Mouse (Mus musculus) ES-E14 (cell line): Measurements from ENCODE around the gene Eefsec. TPM values are rescaled to one million over a fixed set of nuclear protein-coding genes. Genes with fewer than 3 reads are reported as not detected.

ENCODE experiments used
- DNase-seq: peaks from one replicate; pipeline ENCODE4 v3.0.0-alpha.2; 2013; ENCODE audit warnings: low read depth, low spot score
- H3K27ac ChIP-seq: 2 replicates; pipeline ENCODE4 v1.5.1; 2012; ENCODE audit warnings: low read depth, mild to moderate bottlenecking, low read length, moderate library complexity, mixed read lengths; ENCODE audit not compliant: poor library complexity, insufficient read depth, severe bottlenecking
- H3K36me3 ChIP-seq: 2 replicates; pipeline ENCODE4 v1.6.1; 2012; ENCODE audit warnings: mild to moderate bottlenecking, low read length, moderate library complexity, mixed read lengths; ENCODE audit not compliant: control insufficient read depth, poor library complexity, insufficient read depth, severe bottlenecking
- H3K4me1 ChIP-seq, 2 experiments: fragments of 150-350 bp in 1 of 2; sonication (generic) in 1 of 2; 2 replicates each; pipeline ENCODE4 v1.6.1; 2012; ENCODE audit warnings: low read length in 2 of 2, mild to moderate bottlenecking in 1 of 2, mixed read lengths in 1 of 2; ENCODE audit not compliant: control insufficient read depth in 2 of 2, insufficient read depth in 2 of 2, poor library complexity in 1 of 2
- H3K4me3 ChIP-seq, 2 experiments: fragments of 150-350 bp in 1 of 2; sonication (generic) in 1 of 2; 2 replicates each; pipeline ENCODE4 v1.5.1; 2012; ENCODE audit warnings: low read length in 2 of 2, low read depth in 1 of 2, mild to moderate bottlenecking in 1 of 2, mixed read lengths in 1 of 2; ENCODE audit not compliant: insufficient read depth in 1 of 2, poor library complexity in 1 of 2, severe bottlenecking in 1 of 2
- H3K9ac ChIP-seq: 2 replicates; pipeline ENCODE4 v1.6.1; 2012; ENCODE audit warnings: low read depth, mild to moderate bottlenecking, low read length, mixed read lengths; ENCODE audit not compliant: poor library complexity, insufficient read depth, severe bottlenecking
- H3K9me3 ChIP-seq: fragments of 150-350 bp; sonication (generic); 2 replicates; pipeline ENCODE4 v1.6.1; 2012; ENCODE audit warnings: low read depth, mild to moderate bottlenecking, low read length; ENCODE audit not compliant: control insufficient read depth, insufficient read depth
- CHD2 ChIP-seq: IDR thresholded peaks from 2 replicates; pipeline ENCODE4 v1.6.1; 2014; ENCODE audit warnings: mild to moderate bottlenecking, low read depth, low read length, inconsistent platforms
- HCFC1 ChIP-seq: IDR thresholded peaks from 2 replicates; pipeline ENCODE4 v1.6.1; 2012; ENCODE audit warnings: low read length, inconsistent platforms, borderline replicate concordance; ENCODE audit not compliant: insufficient read depth
- MAFK ChIP-seq: IDR thresholded peaks from 2 replicates; pipeline ENCODE4 v1.6.1; 2014; ENCODE audit warnings: mild to moderate bottlenecking, low read depth, low read length, inconsistent platforms; ENCODE audit not compliant: insufficient read depth
- ZC3H11A ChIP-seq: IDR thresholded peaks from 2 replicates; pipeline ENCODE4 v1.6.1; 2012; ENCODE audit warnings: low read depth, mild to moderate bottlenecking, inconsistent platforms, low read length, borderline replicate concordance
- ZNF384 ChIP-seq: IDR thresholded peaks from 2 replicates; pipeline ENCODE4 v1.6.1; 2012; ENCODE audit warnings: low read depth, low read length, inconsistent platforms
- in situ Hi-C, 2 experiments: fragments of 600-800 bp; cut with MboI; formaldehyde crosslinking; loops; one replicate each; pipeline ENCODE4 v1.15.1; 2025; ENCODE audit warnings: low sequenced_read_pairs in 2 of 2, inconsistent platforms in 1 of 2; ENCODE audit not compliant: unreplicated experiment in 2 of 2
- total RNA-seq: library from RNA; depleted of rRNA; stranded (reverse); fragments of 300-350 nt; gene quantifications from 2 replicates; pipeline ENCODE4 v1.2.3, GENCODE M21; 2012

Eefsec gene
- total RNA-seq, 1 experiment, result 26.2 TPM

GRCm38 (mm10) chr6:88274623-88275022 is 171.7 kb downstream of the Eefsec start:
- Histone ChIP-seq H3K9me3 (no peaks in the 10 kb centered on the region), H3K9ac (no peak overlapping the region), H3K36me3 (no peaks in the 10 kb centered on the region), H3K4me3 (no peak overlapping the region), H3K4me1 (no peaks in the 10 kb centered on the region), H3K27ac (no peak overlapping the region)
- in situ Hi-C loops, result no loop called here
- no peak for DNase-seq
- no peak for TF ChIP-seq ZC3H11A
- no peak for TF ChIP-seq CHD2

GRCm38 (mm10) chr6:88267970-88268369 is 178.4 kb downstream of the Eefsec start:
- H3K27ac ChIP-seq, result no peak overlapping the region
- in situ Hi-C loops, result no loop called here

GRCm38 (mm10) chr6:88267068-88267467 is 179.3 kb downstream of the Eefsec start:
- TF ChIP-seq CHD2 (no peak), MAFK (no peak)
- Histone ChIP-seq H3K36me3 (no peaks in the 10 kb centered on the region), H3K4me3 (no peak overlapping the region), H3K27ac (no peak overlapping the region), H3K9ac (no peak overlapping the region), H3K4me1 (no peaks in the 10 kb centered on the region), H3K9me3 (no peaks in the 10 kb centered on the region)
- no peak for DNase-seq
- in situ Hi-C loops, result no loop called here

More at GRCm38 (mm10) chr6:88267970-88268369, 178.4 kb downstream of the Eefsec start:
- no peaks in the 10 kb centered on the region for H3K4me1 ChIP-seq
- H3K4me3 ChIP-seq, result no peak overlapping the region
- H3K9ac ChIP-seq, result no peak overlapping the region
- no peaks in the 10 kb centered on the region for H3K9me3 ChIP-seq
- no peak for DNase-seq
- no peaks in the 10 kb centered on the region for H3K36me3 ChIP-seq
- TF ChIP-seq MAFK (no peak), ZC3H11A (no peak), CHD2 (no peak), HCFC1 (no peak), ZNF384 (no peak)

- Histone ChIP-seq H3K36me3 (no peaks in the 10 kb centered on the region), H3K4me3 (no peak overlapping the region), H3K9ac (no peak overlapping the region), H3K4me1 (no peaks in the 10 kb centered on the region), H3K9me3 (no peaks in the 10 kb centered on the region), H3K27ac (no peak overlapping the region)
- no peak for DNase-seq
- TF ChIP-seq ZC3H11A (no peak), CHD2 (no peak), ZNF384 (no peak), HCFC1 (no peak), MAFK (no peak)
- in situ Hi-C loops, result no loop called here
Measured at GRCm38 (mm10) chr6:88266055-88266454, 180.3 kb downstream of the Eefsec start.

- Histone ChIP-seq H3K36me3 (no peaks in the 10 kb centered on the region), H3K9ac (no peak overlapping the region), H3K4me1 (no peaks in the 10 kb centered on the region), H3K4me3 (no peak overlapping the region), H3K27ac (no peak overlapping the region), H3K9me3 (no peaks in the 10 kb centered on the region)
- in situ Hi-C loops, result no loop called here
- no peak for DNase-seq
- TF ChIP-seq ZC3H11A (no peak), CHD2 (no peak), ZNF384 (no peak), HCFC1 (no peak), MAFK (no peak)
Measured at GRCm38 (mm10) chr6:88265355-88265754, 181.0 kb downstream of the Eefsec start.
